Mouse (Mus musculus): ENCODE data around the gene Samd4.
A peak's percentile ranks its signal among the peaks of the same experiment; 100 is the strongest.

Gene Samd4

GRCm38 (mm10) chr14:46999321-47000025 is 116.8 kb downstream of the Samd4 start:
- no peak for DNase-seq (ENCODE audit: low read depth, low spot score)

DNA sequence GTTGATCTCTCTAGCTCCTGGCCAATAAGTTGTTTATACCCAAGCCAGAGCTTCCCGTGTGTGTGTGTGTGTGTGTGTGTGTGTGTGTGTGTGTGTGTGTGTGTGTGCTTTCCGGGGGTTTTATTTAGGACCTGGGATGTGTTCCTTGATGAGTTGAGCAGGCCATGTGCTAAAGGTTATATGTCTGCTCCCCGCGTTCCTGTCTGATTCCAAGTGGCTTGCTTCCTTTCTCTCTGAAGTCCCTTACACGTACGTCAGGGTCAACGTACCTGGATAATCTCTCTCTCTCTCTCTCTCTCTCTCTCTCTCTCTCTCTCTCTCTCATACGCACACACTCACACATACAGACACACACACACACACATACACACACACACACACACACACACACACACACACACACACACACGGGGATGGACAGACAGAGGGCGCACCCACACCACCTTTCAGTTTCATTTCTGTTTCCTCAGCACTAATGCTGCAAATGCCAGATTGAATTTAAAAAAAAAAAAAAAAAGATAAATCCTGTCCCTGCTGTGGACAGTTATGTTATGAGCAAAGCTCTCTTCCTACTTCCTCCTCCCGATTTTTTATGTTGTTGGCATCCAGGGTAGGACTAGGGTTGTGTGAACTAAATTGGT is 117.6 kb downstream of the Samd4 start:
- DNase-seq (ENCODE audit: low read depth, low spot score) = no peak

DNA sequence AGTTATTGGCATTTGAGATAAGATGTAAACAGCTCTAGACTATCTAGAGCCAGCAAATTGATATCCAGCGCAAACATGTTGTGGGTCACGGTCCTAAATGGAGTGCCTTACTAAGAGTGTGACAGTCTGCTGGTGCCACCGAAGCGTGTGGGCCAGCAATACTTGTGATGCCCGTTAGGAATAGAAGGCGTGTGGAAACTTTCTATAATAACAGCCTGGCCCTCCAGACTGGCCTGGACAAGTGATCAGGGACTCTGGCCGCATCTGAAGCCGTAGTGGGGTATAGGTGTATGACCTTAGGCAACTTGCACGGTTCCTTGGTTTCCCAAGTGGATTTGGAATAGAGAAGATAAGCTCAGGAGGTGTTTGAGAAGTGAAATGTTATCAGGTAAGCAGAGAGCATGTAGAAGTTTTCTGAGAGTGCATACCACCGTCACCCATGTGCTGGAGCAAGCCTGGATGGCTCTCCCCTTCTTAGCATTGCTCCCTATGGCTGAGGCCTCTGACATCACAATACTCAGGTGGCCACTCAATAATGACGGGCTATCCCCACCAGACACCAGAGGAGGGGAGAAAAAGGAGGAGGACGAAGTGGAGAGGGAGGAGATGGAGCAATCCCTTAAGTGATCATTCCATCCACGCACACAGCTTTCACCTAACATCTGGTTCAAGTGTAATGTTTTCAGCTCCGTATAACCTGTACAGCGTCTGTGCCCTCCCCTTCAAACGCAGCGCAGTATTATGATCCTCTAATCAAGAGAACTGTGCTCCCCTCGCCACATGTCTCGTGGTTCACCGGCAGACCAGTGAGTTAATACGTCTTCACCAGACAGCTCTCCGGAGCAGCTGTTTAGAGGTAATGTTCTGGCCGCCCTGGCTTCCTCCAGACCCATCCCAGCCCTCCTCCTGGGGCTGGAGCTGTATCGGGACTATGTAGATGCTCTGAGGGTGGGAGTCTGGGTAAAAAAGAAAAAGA is 118.4 kb downstream of the Samd4 start:
- no peak for DNase-seq (ENCODE audit: low read depth, low spot score)

- peak; percentile 58 for DNase-seq (ENCODE audit: low read depth, low spot score)
These were observed 121.5 kb downstream of the Samd4 start for GRCm38 (mm10) chr14:47004161-47004560.

DNA sequence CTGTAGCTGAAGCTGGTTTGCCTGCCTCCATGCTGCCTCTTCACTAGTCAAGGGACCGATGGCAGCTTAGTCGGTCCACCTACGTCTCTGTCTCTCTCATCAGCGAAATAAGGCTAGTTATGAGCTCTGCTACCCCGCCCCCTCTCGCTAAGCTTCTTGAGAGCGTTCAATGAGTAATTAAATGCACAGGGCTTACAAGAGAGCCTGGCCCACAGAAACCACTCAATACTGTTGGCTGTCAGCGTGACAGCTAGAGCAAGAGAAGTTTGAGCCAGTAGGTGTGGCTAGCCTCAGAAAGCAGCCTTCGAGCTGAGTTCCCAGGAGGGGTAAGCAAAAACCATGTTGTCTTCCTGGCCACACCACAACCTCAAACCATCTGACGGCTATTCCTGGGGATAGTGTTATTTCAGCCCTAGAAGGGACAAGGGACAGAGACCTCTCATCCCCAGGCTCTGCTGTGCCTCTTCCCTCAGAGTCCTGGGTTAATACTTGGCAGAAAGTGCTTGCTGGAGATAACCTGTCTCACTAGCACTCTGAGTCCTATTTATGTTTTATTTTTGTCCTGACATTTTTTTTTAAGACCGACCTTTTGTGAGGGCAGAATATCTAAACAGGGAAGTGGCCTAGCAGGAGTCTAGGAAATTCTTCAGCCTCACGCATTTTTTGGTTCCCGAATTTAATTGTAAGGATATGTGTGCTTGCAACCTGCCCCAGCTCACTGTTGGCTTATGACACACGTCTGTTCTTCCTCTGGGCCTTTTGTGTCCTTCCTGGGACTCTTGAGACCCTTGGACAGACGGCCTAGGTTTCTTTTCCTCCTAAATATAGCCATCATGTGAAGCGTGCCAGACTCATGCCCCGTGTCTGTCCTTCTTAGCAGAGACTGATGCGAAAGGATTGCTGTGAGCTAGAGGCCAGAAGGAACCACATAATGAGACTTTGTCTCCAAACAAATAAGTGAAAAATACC is 128.8 kb downstream of the Samd4 start:
- DNase-seq (ENCODE audit: low read depth, low spot score) = no peak

- no peak for DNase-seq (ENCODE audit: low read depth, low spot score)
These were observed 133.0 kb downstream of the Samd4 start for GRCm38 (mm10) chr14:47015618-47016017.

- no peak for DNase-seq (ENCODE audit: low read depth, low spot score)
These were observed 135.0 kb downstream of the Samd4 start for GRCm38 (mm10) chr14:47017658-47018057.

- DNase-seq (ENCODE audit: low read depth, low spot score) = no peak
These were observed 138.2 kb downstream of the Samd4 start for GRCm38 (mm10) chr14:47020886-47021285.

- no peak for DNase-seq (ENCODE audit: low read depth, low spot score)
These were observed 140.9 kb downstream of the Samd4 start for GRCm38 (mm10) chr14:47023529-47023928.

GRCm38 (mm10) chr14:47027431-47028118 is 144.9 kb downstream of the Samd4 start:
- DNase-seq (ENCODE audit: low read depth, low spot score) = no peak

- DNase-seq (ENCODE audit: low read depth, low spot score) = no peak
These were observed 148.9 kb downstream of the Samd4 start for GRCm38 (mm10) chr14:47031542-47031941.

- no peak for DNase-seq (ENCODE audit: low read depth, low spot score)
These were observed 149.5 kb downstream of the Samd4 start for GRCm38 (mm10) chr14:47032140-47032539.

- no peak for DNase-seq (ENCODE audit: low read depth, low spot score)
These were observed 150.8 kb downstream of the Samd4 start for GRCm38 (mm10) chr14:47033423-47033822.

- DNase-seq (ENCODE audit: low read depth, low spot score) = no peak
These were observed 159.0 kb downstream of the Samd4 start for GRCm38 (mm10) chr14:47041699-47042098.

DNA sequence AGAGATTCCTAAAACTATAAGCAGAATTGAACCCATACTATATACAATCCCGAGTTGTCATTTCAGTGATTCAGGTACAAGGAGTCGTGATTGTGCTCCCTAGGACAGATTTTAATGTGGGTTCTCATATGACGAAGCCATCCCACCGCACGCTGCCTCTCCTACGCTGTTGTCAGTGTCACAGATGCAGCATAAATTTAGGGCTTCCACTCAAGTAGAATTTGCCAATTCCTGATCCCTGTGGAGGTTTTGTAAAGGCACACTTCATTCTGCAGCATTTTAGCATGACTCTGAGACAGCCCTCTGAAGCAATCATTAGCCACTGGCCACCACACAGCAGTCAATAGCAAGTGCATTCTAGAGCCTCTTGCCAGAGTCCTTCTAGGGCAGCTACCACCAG is 166.4 kb downstream of the Samd4 start:
- DNase-seq (ENCODE audit: low read depth, low spot score) = no peak

DNA sequence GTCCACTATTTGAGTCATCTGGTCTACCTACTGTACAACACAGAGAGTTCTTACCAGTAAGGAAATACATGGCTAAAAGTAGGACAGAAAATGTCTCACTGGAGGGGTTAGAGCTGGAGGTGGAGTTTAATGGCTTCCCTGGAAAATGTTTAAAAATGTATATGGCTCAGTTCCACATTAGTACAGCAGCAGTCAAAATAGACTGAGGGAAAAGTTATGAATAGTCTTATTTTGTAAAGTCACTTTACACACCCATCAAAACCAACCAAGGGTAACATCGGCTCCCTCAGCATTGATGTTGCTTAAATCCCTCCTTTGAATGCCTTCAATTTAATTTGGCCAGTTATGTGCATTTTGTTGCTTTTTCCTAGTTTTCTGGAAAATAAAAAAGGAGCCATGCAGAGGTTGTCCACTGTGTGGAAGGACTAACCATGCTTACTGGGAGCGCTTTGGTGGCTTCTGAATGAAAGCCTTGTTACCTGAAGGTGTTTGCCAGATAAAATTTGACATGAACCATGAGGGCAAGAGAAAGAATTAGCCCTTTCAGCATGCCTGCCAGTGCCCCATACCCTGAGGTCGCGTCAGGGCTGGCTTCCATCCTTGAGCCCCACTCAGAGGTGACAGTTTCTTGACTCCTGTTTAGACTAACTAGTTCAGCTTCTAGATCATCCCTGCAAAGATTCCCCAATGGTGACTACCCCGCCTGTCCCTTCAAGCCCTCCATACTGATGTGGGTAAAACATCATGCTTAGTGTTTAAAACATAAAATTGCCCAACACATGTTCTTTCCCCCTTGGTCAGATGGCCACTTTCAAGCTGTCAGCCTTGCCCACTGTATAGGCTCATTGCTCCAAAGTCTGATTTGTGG is 169.3 kb downstream of the Samd4 start:
- DNase-seq (ENCODE audit: low read depth, low spot score) = no peak

- no peak for DNase-seq (ENCODE audit: low read depth, low spot score)
These were observed 170.4 kb downstream of the Samd4 start for GRCm38 (mm10) chr14:47053101-47053500.

- no peak for DNase-seq (ENCODE audit: low read depth, low spot score)
These were observed 171.2 kb downstream of the Samd4 start for GRCm38 (mm10) chr14:47053824-47054223.

DNA sequence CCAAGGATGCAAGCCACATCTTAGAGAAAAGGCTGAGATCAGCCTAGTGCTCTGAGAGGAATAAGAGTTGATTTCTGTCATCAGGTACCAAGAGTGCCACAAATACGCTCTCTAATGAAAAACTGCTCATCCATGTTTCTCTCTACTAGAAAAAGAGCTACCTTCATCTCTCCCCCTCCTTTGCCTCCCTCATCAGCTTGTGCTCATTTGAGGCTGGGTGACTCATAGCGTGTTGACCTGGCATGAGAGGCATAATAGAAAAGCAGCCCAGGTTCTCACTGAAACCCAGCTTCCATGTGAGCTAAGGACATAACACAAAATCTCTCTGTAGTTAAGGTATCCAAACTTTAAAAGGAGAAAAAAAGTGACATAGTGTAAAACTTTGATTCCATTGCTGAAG is 176.3 kb downstream of the Samd4 start:
- no peak for DNase-seq (ENCODE audit: low read depth, low spot score)
